Mouse (Mus musculus) testis, adult 2 months (tissue): ENCODE measurements around the gene Aip.
"Not testable (repeated sequence)": the region's sequence is repeated elsewhere in the genome, so short reads cannot be mapped to it uniquely, and the experiment has no call there.

Experiments
- CTCF ChIP-seq: fragments of 200-500 bp; IDR thresholded peaks from 2 replicates; pipeline ENCODE4 v1.5.1; 2012; ENCODE audit warnings: low read depth, mild to moderate bottlenecking, inconsistent platforms, low read length, moderate library complexity; ENCODE audit not compliant: control insufficient read depth, insufficient read depth, insufficient replicate concordance
- POLR2A ChIP-seq: fragments of 200-500 bp; IDR thresholded peaks from 2 replicates; pipeline ENCODE4 v1.6.1; 2012; ENCODE audit warnings: low read depth, mild to moderate bottlenecking, inconsistent platforms, low read length, moderate library complexity; ENCODE audit not compliant: control insufficient read depth

GRCm38 (mm10) chr19:4121896-4122295, 3.8 kb downstream of the Aip start:
- TF ChIP-seq CTCF, POLR2A: not testable (repeated sequence)
